1 mouse cellular context compared by ENCODE assay signal in the genomic region with DNA sequence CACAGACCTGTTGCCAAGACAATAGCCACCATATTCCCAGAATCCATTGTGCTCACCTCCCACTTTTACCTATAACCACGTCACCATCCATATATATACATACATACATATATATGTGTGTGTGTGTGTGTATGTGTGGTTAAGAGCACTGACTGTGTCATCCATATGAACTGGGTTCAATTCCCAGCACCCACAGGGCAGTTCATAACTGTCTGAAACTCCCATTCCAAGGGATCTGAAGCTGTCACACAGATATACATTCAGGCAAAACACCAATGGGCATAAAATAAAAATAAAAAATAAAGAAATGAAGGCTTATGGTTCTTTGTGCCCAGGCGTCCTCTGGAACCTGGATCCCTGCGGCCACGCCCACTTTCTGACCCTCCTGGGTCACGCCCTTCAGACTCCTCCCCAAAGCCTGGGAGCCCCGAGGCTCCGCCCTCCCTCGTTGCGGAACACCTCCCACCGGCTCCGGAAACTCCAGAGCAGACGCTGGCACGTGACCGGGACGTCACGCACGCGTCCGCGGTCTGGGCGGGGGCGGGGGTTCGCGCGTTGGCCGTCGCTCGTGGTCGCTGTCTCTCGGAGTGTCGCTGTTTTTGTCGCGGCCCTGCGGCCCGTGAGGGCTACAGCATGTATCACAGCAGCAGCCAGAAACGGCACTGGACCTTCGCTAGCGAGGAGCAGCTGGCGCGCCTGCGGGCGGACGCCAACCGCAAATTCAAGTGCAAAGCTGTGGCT.
TF ChIP-seq lines count a peak whose summit lies in the region.

A gene (plus strand): TSS at position 506 of the 741 bp plus-strand sequence.

TF ChIP-seq in myocyte, 11 proteins besides CTCF, POLR2A, EP300 and RAD21 (continued from another document):
- TF ChIP-seq SRF (IDR thresholded peaks at IDR 0.05; ENCODE audit: control insufficient read depth, insufficient read length, low read depth): no peak
